Mouse (Mus musculus) brown adipose tissue, adult 24 weeks (tissue): ENCODE measurements at regions not wholly inside any gene's neighbourhood (a gene's known extent, or its start where the extent isn't known, plus 50 kb on each side); places are given as distances from the start of the nearest gene placed in this dataset.

Experiments used
- H3K27ac ChIP-seq: fragments of 200-500 bp; replicated peaks from 2 replicates; pipeline ENCODE4 v1.5.1; 2012; ENCODE audit warnings: low read depth, mild to moderate bottlenecking, low read length
- H3K4me1 ChIP-seq: fragments of 200-500 bp; 2 replicates; pipeline ENCODE4 v1.6.1; 2012; ENCODE audit warnings: low read length, mixed read lengths; ENCODE audit not compliant: control insufficient read depth, insufficient read depth, insufficient read length
- H3K4me3 ChIP-seq: fragments of 200-500 bp; 2 replicates; pipeline ENCODE4 v1.5.1; 2012; ENCODE audit warnings: low read depth, mild to moderate bottlenecking, low read length, moderate library complexity; ENCODE audit not compliant: insufficient read depth

DNA sequence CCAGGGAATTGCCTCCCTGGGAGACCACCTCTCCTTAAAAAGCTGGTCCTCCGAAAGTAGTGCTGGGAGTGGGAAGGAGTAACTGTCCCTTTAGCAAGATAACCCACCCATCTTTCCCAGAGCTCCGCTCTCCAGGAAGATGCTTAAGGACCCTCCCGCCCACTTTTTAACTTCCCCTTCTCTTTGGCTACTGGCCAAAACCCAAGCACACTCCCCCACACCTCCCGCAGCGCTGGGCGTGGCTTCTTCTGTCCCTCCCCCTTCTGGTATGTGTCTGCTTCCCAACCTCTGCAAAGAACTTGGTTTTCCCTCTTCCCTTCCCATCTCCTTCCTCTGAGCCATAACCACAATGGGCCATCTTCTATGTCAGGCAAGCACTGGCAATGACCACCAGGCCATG lies 85.4 kb downstream of the Rpap3 start:
- H3K4me3 ChIP-seq, result no peak overlapping the region
- H3K27ac ChIP-seq, result no peak overlapping the region
- H3K4me1 ChIP-seq, result no peaks in the 10 kb centered on the region

DNA sequence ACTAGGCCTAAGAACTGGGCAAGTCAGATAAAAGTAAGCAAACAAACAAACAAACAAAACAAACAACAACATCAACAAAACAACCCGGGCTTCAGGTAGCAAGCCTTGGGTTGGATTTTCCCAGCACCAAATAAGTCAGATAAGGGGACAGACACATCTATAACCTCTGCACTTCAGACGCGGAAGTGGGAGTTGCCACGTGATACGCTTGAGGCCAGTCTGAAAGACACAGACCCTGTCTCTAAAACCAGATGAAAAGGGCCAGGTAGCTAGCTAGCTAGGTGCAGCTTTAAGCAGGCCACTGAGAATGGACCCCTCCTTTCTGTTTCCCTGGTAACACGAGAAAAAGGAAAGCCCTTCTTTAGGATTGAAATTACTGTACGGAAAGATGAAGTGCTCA lies 85.9 kb downstream of the Rpap3 start:
- Histone ChIP-seq H3K27ac (no peak overlapping the region), H3K4me3 (no peak overlapping the region), H3K4me1 (no peaks in the 10 kb centered on the region)

DNA sequence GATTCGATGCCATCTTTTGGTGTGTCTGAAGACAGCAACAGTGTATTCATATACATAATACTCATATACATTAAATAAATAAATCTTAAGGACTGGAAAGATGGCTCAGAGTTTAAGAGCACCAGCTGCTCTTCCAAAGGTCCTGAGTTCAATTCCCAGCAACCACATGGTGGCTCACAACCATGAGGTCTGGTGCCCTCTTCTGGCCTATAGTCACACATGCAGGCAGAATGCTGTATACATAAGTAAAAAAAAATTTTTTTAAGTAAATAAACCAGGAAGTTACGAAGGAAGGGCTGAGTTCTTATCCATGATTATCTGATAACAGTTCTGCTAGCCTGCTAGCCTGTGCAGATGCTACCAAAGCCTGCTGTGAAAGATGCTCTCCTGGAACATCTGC lies 93.3 kb downstream of the Rpap3 start:
- H3K4me1 ChIP-seq, result no peaks in the 10 kb centered on the region

DNA sequence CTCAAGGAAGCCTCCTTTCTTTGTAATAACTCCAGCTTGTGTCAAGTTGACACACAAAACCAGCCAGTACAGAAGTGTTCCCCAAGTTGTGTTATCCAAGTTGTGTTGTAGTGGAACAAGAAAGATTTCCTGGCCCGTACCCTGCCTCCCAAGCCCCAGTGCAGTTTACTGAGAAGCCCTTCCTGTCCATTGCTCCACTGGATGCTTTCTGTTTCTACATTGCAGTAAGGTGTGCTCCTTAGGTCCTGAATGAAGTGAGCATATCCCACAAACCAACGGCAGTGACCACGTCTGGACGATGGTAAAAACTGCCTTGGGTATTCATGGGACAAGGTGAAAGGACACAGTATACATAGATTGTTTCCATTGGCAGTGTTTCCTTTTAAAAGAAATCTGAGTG lies 94.9 kb downstream of the Rpap3 start:
- Histone ChIP-seq H3K27ac (no peak overlapping the region), H3K4me1 (no peaks in the 10 kb centered on the region), H3K4me3 (no peak overlapping the region)

More for the DNA sequence above, 93.3 kb downstream of the Rpap3 start:
- Histone ChIP-seq H3K27ac (no peak overlapping the region), H3K4me3 (no peak overlapping the region)

DNA sequence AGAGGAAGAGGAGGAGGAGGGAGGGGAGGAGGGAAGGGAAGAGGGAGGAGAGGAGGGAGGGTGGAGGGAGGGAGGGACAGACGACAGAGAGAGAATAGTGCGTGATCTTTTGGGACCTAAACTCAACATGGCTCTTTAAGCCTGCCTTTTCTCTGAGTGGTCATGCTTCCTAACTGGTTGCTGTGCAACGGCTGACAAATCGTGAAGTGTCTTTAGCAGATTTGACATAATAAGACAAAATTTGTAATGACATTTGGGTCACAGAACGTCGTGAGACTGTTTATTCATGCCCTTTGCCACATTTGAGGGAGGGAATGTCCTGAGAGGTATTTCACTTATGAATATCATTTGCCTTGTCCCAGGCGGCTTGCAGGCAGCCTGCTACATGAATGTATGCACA lies 96.1 kb downstream of the Rpap3 start:
- Histone ChIP-seq H3K4me1 (no peaks in the 10 kb centered on the region), H3K4me3 (no peak overlapping the region), H3K27ac (no peak overlapping the region)

DNA sequence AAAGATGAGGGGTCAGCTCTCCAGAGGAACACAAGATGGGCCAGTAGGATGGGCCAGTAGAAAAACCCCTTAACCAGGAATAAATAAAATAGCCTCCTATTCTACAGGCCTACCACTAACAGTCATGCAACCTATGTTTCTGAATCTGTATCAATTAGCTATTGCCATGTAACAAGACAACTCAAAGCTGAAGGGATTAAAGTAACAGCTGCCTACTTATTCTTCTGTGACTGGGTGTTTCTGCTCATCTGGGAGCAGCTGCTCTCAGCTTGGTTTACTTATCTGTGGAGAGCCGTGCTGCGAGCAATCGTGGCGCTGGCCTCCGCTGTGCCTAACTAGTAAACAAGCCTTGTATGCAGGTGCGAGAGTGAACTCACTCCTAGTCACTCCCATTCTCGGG lies 97.0 kb downstream of the Rpap3 start:
- H3K4me3 ChIP-seq, result no peak overlapping the region
- no peak overlapping the region for H3K27ac ChIP-seq
- no peaks in the 10 kb centered on the region for H3K4me1 ChIP-seq

DNA sequence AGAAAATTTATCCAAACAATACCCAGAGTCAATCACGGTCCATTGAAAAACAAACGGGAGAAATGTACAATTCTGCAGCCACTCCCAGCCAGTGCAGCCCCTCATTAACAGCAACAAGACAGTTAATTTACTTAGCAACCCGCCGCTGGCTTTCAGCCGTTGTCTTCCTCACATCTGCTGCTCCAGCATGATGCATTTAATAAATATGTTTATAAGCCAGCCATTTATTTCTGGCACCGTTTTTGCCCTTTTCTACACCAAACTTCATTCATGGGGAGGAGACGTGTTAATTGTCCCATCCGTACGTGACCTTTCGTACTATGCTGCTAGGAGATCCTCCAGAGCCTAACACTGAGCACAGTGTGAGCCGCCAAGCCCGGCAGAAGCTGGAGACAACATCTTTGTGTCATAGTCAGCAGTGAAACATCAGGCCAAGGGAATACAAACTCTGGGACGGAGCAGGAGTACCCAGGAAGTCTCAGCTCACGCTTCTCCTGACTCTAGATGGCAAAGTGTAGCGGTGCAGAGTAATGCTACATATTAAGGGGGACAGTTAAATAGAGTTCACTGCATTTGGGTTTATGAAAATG lies 97.9 kb downstream of the Rpap3 start:
- H3K27ac ChIP-seq, result no peak overlapping the region
- no peak overlapping the region for H3K4me3 ChIP-seq
- no peaks in the 10 kb centered on the region for H3K4me1 ChIP-seq

DNA sequence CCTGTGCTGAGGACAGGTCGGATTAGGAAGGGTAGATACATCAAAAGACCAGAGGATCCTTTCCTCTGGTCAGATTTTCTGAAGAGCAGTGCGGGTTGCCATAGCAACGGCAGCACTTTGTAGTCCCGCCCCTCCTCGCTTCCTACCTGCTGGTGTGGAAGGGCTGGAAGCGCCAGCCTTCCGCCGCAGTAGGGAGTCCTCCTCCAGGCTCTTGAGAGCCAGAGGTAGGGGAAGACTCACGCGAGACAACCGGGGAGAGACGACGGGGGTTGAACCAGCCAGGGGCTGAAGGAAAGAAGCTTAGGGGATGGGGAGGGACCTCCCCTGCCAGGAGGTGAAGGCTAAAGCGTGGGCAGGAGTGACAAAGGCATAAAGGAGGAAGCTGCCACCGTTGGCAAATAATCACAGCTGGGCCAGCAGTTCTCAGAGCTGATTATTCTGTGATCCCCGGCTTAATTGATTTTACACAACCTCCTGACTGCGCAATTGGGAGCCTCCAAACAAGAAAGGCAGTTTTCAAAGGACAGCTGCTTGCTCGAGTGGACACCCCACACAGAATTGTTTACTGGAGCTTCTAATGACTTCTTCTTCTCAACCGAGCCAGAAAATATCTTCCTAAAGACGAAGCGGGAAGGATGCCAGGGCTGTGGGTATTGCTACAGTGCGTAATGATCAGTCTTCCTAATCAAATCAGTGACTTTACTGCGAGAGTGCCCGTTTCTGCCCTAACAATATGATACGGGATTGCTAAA lies 98.8 kb downstream of the Rpap3 start:
- H3K4me3 ChIP-seq, result peak overlapping the region; percentile 47
- no peaks in the 10 kb centered on the region for H3K4me1 ChIP-seq
- peak overlapping the region; percentile 41 for H3K27ac ChIP-seq

DNA sequence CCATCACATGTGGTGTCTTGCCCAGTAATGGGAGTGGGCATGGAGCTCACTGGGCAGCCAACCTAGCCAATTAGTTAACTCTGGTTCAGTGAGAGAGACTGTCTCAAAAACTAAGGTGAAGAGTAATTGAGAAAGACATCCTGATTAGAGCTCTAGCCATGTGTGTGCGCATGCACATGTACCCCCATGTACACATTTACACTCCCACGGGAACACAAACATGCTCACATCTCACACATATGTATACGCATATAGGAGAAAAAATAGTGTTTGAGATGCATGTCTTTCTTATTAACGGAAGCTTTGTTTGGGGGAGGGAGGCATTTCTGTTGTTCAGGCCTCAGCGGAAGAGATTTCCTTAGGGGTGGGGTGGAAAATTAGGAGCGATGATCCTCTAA lies 99.4 kb downstream of the Rpap3 start:
- Histone ChIP-seq H3K27ac (peak overlapping the region; percentile 41; the same call in 1 of the 2 replicates), H3K4me1 (no peaks in the 10 kb centered on the region), H3K4me3 (peak overlapping the region; percentile 47; the same call in 1 of the 2 replicates)

DNA sequence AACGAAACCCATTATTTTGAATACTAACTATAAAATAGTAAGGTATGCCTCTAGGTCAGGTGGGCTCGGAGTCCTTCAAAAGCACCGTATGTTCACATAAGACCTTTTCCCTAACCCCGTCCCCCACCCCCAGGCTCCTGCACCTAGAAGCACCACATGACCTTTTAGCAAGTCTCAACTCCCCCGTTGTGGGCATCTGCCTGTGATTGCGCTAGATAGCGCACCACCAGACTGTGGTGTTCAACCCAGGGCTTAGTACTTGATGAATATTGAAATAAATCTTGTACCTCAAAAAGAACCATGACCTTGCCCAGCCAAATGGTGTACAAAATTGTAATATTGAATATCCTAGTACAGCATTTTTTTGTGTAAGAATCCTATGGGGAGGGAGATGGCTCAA lies 99.8 kb downstream of the Rpap3 start:
- Histone ChIP-seq H3K4me1 (no peaks in the 10 kb centered on the region), H3K27ac (no peak overlapping the region), H3K4me3 (no peak overlapping the region)

DNA sequence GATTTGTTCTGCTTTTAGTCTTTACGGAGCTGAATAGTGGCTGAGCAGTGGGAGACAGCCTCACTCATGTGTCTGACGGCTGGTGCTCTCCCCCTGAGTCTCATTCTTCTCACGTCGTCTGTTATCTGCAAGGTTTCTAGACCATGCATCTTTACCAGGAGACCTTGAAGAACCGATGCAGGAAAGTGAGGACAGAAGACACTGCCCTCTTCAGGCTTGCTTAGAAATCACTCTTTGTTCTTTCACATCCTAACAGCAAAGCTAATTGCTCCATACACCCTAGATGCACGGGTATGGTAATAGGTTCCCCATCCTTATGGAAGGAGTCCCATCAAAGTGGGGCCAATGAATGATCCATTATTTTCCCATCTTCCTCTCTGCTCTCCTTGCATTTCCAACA lies 102.1 kb downstream of the Rpap3 start:
- no peak overlapping the region for H3K4me3 ChIP-seq
- no peak overlapping the region for H3K27ac ChIP-seq
- H3K4me1 ChIP-seq, result peaks cover 3% of the 10 kb centered on the region; the same call in 1 of the 2 replicates

DNA sequence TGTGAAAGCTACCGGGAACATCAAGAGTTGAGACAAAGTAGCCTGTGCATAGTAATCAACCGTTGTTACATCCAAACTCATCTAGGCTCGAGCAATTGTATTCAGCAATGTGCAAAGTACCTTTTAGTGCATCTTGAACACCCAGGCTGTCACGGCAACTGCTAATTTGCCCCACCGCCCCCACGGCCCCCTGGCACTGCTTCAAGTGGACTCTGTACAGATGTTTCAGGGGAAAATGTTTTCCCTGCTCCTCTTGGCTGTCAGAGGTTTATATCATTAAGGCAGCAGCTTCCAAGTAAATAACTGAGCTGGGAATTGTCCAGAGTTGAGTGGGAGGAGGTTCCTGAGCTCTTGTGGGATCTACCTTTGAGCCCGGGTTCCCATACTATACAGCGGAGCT lies 107.4 kb downstream of the Rpap3 start:
- no peak overlapping the region for H3K27ac ChIP-seq
- no peak overlapping the region for H3K4me3 ChIP-seq
- H3K4me1 ChIP-seq, result peaks cover 26% of the 10 kb centered on the region

DNA sequence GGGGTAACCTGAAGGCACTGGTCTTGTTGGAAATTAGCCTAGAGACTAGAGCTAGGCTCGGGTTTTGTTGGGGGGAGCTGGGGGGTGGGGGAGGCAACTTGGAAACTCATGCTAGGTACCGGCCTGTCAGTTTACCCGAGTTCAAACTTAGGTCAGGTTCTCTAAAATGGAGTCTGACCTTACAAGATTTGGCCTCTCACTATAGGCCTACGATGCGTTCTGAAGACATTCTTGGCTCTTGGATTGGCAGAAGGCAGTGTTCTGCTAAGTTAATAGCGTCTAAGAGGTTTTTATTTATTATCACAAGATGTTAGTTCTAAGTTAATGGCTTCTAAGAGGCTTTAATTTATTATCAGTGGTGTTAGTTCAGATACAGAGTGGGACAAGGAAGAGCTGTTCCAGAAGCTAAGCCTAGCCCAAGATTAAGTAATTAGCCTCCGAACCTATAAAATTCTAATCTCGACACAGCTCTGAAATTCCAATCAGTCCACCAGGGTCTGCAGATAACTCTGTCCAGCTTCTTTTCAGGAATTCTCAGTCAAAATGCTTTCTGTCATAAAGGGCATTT lies 109.0 kb downstream of the Rpap3 start:
- Histone ChIP-seq H3K4me3 (no peak overlapping the region), H3K4me1 (peaks cover 26% of the 10 kb centered on the region), H3K27ac (peak overlapping the region; percentile 41)

DNA sequence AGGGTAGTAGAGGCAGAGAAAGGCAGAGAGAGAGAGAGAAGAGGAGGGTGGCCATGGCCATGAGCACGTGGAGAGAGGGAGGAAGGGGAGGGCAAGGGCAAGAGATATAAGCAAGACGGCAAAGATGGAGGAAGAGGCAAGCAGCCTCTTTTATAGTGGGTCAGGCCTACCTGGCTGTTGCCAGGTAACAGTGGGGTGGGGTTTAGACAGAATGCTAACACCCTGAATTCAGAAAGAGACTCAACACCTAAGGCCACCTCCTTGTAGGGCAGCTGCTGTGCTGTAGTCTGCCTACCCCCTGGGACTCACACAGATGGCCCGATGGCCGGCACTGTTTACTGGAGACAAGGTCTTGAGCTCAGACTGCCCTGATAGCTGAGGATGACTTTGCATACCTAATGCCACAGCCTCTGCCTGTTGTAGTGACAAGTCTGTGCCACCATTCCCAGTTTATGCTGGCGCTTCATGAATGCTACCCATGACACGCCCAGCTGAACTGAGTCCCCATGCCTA lies 110.3 kb downstream of the Rpap3 start:
- Histone ChIP-seq H3K4me1 (peaks cover 35% of the 10 kb centered on the region), H3K27ac (peak overlapping the region; percentile 97), H3K4me3 (no peak overlapping the region)

DNA sequence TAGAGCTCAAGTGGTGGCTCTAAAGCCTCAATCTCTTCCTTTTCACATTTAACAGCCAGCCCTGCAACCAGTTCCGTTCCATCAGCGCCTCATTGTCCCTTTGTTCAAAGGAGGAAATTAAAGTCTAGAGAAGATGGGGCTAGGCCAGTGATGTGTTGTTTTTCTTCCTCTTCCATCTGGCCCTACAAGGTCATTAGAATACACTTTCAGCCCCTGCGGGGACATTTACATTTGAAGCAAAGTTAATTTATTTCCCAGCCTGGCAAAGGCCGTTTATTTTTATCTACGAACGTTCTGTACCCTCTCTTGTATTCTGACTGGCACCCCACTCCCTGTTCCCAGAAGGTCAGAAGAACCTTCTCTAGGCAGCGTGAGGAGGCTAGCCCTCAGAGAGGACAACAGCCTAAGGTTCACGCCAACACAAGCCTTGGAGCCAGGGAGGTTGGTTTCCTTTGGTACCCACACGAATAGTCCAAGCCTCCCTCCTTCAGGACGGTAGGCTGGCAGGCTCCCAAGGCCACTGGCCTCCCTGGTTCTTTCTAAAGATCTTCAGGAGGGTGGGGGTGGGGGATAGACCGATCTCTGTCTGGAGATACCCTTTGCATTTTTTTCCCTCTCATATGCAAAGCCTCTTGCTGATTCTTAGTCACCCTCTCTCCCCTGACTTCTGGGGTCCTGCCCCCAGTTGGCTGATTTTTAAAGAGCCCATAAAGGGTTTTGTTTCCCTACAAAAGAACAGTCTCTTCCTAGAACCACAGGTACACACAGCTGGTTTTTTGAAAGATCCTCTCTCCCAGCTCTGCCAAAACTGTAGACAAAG lies 111.6 kb downstream of the Rpap3 start:
- H3K27ac ChIP-seq, result peak overlapping the region; percentile 97
- no peak overlapping the region for H3K4me3 ChIP-seq
- peaks cover 38% of the 10 kb centered on the region for H3K4me1 ChIP-seq
